Mouse (Mus musculus): ENCODE measurements at regions not wholly inside any gene's neighbourhood (a gene's known extent, or its start where the extent isn't known, plus 50 kb on each side); places are given as distances from the start of the nearest gene placed in this dataset.

- TF ChIP-seq MYOG (IDR thresholded peaks at IDR 0.05; ENCODE audit: control insufficient read depth in 1 of 3, insufficient read depth in 1 of 3, insufficient read length in 2 of 3, low read depth in 2 of 3): no peak
- TF ChIP-seq CEBPB (IDR thresholded peaks at IDR 0.05; ENCODE audit: insufficient read depth, poor library complexity, severe bottlenecking): no peak
- TF ChIP-seq POLR2A (IDR thresholded peaks at IDR 0.05; ENCODE audit: insufficient read length, low read depth): no peak
- no peak for TF ChIP-seq POLR2AphosphoS2 (IDR thresholded peaks at IDR 0.05; ENCODE audit: insufficient read length, low read depth)
Measured at GRCm38 (mm10) chr3:130935302-130935925, 174.9 kb upstream of the Lef1 start.

All from myocyte (in vitro differentiated cells).